Mouse (Mus musculus): Measurements from ENCODE around the gene Bag2. TPM values are rescaled to one million over a fixed set of nuclear protein-coding genes. Genes with fewer than 3 reads are reported as not detected.

Gene Bag2
- polyA plus RNA-seq (2012; rRNA removed), result 34.4 and 36.6 TPM in 2 replicates

DNA sequence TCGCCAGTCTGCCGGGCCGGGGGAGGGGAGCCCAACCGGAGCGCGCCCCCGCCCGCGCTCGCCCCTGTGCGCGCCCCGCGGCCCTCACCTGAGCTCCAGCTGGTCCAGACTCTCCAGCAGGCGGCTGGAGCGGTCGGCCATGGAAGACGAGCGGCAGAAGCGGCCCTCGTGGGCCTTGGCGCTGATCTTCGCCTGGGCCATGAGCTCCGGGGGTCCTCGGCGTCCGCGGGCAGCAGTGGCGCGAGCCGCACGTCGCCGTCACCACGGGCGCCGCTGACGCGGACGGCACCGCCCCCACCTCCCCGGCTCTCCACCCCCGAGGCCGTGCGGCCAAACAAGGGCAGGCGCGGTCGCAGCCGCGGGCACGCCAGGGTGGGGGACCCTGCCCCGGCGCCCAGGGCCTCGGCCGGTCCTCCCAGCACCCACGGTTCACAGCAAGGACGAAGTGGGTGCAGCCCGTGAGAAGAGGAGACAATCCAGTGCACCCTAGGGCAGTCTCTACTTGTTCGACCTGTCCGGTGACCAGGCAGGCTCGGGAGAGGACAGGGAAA, at the start of gene Bag2:
Bag2 (minus strand) TSS at position 305 of the 551 bp plus-strand sequence.

GRCm38 (mm10) chr1:33719733-33720225, 37.8 kb downstream of the Bag2 start, which contains the start of gene Rab23:
Gene Rab23, plus strand, starts transcription at chr1:33719887.

Other genes with a start within 250 kb of the Bag2 start
- 4.8 and 6.5 TPM in 2 replicates for gene Prim2, start 88.0 kb downstream of the Bag2 start, polyA plus RNA-seq (2012; rRNA removed)
- 9.1 and 12.1 TPM in 2 replicates for gene Rab23, start 37.9 kb downstream of the Bag2 start, polyA plus RNA-seq (2012; rRNA removed)
- 8.0 and 8.9 TPM in 2 replicates for gene Zfp451, start 56.8 kb upstream of the Bag2 start, polyA plus RNA-seq (2012; rRNA removed)
- gene Bend6, start 150.0 kb upstream of the Bag2 start, polyA plus RNA-seq (2012; rRNA removed), result 0.24 and 0.35 TPM in 2 replicates
- 50.0 and 51.5 TPM in 2 replicates for gene Dst, start 150.4 kb upstream of the Bag2 start, polyA plus RNA-seq (2012; rRNA removed)

Measured in ovary, adult 2 months (tissue).